Mouse (Mus musculus) CH12.LX (cell line): ENCODE data around the gene Kifc5b.

Experiments used
- BHLHE40 ChIP-seq: IDR thresholded peaks from 2 replicates; pipeline ENCODE4 v1.6.1; 2011; ENCODE audit warnings: mild to moderate bottlenecking, low read depth, low read length, improper control_type of control experiment
- CHD1 ChIP-seq: IDR thresholded peaks from 2 replicates; pipeline ENCODE4 v1.6.1; 2012; ENCODE audit warnings: low read depth, low read length, improper control_type of control experiment, inconsistent platforms
- CTCF ChIP-seq, 2 experiments: IDR thresholded peaks in 1 of 2; conservative IDR thresholded peaks in 1 of 2; 2 replicates each; pipeline ENCODE4 v1.5.1; 2011 to 2012; ENCODE audit warnings: low read depth in 2 of 2, low read length in 2 of 2, improper control_type of control experiment in 1 of 2, inconsistent platforms in 1 of 2, mild to moderate bottlenecking in 1 of 2, moderate library complexity in 1 of 2
- E2F4 ChIP-seq: IDR thresholded peaks from 2 replicates; pipeline ENCODE4 v1.6.1; 2011; ENCODE audit warnings: low read depth, low read length, improper control_type of control experiment; ENCODE audit not compliant: insufficient replicate concordance
- EP300 ChIP-seq: IDR thresholded peaks from 2 replicates; pipeline ENCODE4 v1.6.1; 2011; ENCODE audit warnings: low read length, improper control_type of control experiment
- HCFC1 ChIP-seq: IDR thresholded peaks from 2 replicates; pipeline ENCODE4 v1.6.1; 2012; ENCODE audit warnings: low read depth, mild to moderate bottlenecking, inconsistent platforms, low read length, improper control_type of control experiment
- MYC ChIP-seq: IDR thresholded peaks from 2 replicates; pipeline ENCODE4 v1.6.1; 2011; ENCODE audit warnings: low read depth, mild to moderate bottlenecking, improper control_type of control experiment, low read length
- NELFE ChIP-seq: IDR thresholded peaks from 2 replicates; pipeline ENCODE4 v1.6.1; 2011; ENCODE audit warnings: low read depth, low read length, improper control_type of control experiment
- POLR2A ChIP-seq: IDR thresholded peaks from 2 replicates; pipeline ENCODE4 v1.6.1; 2011; ENCODE audit warnings: low read depth, mild to moderate bottlenecking, improper control_type of control experiment, low read length
- POLR2AphosphoS2 ChIP-seq: IDR thresholded peaks from 2 replicates; pipeline ENCODE4 v1.6.1; 2011; ENCODE audit warnings: low read depth, low read length, improper control_type of control experiment
- TBP ChIP-seq: conservative IDR thresholded peaks from 2 replicates; pipeline ENCODE4 v1.6.1; 2011; ENCODE audit warnings: low read depth, low read length, improper control_type of control experiment
- TCF12 ChIP-seq: IDR thresholded peaks from 2 replicates; pipeline ENCODE4 v1.6.1; 2014; ENCODE audit warnings: low read depth, mild to moderate bottlenecking, inconsistent platforms, low read length, improper control_type of control experiment
- ZKSCAN1 ChIP-seq: IDR thresholded peaks from 2 replicates; pipeline ENCODE4 v1.6.1; 2012; ENCODE audit warnings: low read depth, inconsistent platforms, low read length, improper control_type of control experiment, borderline replicate concordance
- ZNF384 ChIP-seq: IDR thresholded peaks from 2 replicates; pipeline ENCODE4 v1.6.1; 2012; ENCODE audit warnings: low read depth, low read length, improper control_type of control experiment, inconsistent platforms

DNA sequence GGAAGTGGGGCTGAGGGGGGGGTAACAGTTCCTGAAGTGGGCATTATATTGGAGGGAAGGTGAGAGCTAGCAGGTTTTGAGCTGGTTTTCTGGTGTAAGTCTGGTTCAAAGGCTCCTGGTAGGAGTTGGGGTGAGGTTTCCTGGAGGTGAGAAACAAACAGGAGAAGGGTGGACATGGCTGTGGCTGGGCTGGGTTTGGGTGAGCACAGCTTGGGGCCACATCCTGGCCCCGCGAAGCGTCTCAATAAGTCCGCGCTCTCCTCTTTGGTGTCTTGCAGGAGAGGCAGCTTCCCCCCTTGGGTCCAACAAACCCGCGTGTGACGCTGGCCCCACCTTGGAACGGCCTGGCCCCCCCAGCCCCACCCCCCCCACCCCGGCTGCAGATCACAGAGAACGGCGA is 53.3 kb downstream of the Kifc5b start:
- TF ChIP-seq POLR2AphosphoS2 = no peak
- no peak for TF ChIP-seq CTCF (conservative IDR thresholded peaks at IDR 0.05 in 1 of 2, IDR thresholded peaks at IDR 0.05 in 1 of 2; ENCODE audit: low read depth in 2 of 2, low read length in 2 of 2)
- no peak for TF ChIP-seq ZNF384
- no peak for TF ChIP-seq E2F4
- TF ChIP-seq CHD1 = no peak
- no peak for TF ChIP-seq MYC
- TF ChIP-seq ZKSCAN1 = no peak
- no peak for TF ChIP-seq POLR2A
- no peak for TF ChIP-seq NELFE
- TF ChIP-seq BHLHE40 = no peak
- no peak for TF ChIP-seq HCFC1
- TF ChIP-seq TBP = no peak
- TF ChIP-seq TCF12 = no peak
- TF ChIP-seq EP300 = no peak
